Mouse (Mus musculus): Measurements from ENCODE around the gene Glb1l. TPM values are rescaled to one million over a fixed set of nuclear protein-coding genes. Genes with fewer than 3 reads are reported as not detected.

The Glb1l gene
- polyA plus RNA-seq, 1 experiment from 2014 or later: 3.5 TPM

DNA sequence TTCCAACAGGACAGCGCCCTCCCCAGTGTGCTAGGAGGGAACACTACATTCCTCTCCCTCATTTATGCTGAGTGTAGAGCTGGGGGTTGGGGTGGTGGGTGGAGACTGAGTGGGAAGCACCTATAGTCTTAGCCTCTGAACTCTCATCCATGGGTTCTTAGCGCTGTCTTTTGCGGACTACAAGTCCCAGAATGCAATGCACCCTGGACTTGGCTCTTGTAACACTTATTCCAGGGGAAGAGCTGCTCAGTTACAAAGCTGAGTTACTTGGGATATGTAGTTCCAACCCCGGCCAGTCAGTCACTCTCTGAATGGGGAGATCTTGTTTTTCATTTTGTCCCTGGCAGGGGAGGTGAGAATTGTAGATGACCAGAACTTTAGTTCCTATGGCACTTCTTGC lies 34.2 kb upstream of the Glb1l start:
- DNase-seq: peak; percentile 56
- Histone ChIP-seq H3K27me3 (ENCODE audit: insufficient read depth, low read length) (no peaks in the 10 kb centered on the region), H3K9ac (replicated peaks) (no peak overlapping the region), H3K4me1 (ENCODE audit: insufficient read depth) (peaks cover 5% of the 10 kb centered on the region), H3K27ac (ENCODE audit: low read depth) (no peak overlapping the region), H3K4me3 (ENCODE audit: low read depth, low read length) (no peak overlapping the region), H3K36me3 (replicated peaks; ENCODE audit: insufficient read depth, low read length) (peaks cover 27% of the 10 kb centered on the region), H3K4me2 (ENCODE audit: low read depth, low read length) (no peak overlapping the region), H3K9me3 (ENCODE audit: low read length) (no peaks in the 10 kb centered on the region)
- WGBS (ENCODE audit: insufficient replicate concordance): 38% methylated on average over 4 of the region's 4 CpGs
- TF ChIP-seq CTCF (IDR thresholded peaks at IDR 0.05; ENCODE audit: low read depth) (no peak), EP300 (IDR thresholded peaks at IDR 0.05; ENCODE audit: low read depth) (no peak)
- ATAC-seq: peak; percentile 79

DNA sequence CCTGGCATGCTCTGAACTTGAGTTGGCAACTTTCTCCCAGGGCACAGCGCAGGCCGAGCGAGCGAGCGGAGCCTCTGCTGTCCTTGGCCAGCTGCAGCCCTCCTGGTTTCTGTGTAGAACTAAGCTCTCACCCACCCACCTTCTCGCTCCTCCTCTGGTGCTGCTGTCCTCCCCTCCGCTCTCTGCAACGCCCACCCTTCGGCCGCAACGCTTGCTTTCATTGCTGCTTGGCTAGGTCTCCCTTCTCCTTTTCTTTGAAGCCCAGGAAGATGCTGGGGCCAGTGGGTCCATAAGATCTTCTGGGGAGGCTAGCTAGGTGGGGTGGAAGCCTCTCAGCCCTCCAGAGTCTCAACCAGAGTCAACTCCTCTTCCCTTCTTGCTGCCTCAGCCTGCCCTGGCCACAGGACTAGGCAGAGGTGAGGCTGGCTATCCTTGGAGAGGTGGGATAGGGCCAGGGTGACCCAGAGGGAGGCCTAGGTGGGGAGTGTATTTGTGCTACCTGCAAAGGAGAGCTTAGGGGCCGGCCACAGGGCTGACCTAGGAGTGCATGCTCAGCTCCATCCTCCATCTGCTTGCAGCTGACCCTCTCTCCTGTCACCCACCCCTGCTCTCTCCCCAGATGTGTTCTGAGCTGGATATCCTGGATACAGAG lies 33.7 kb upstream of the Glb1l start:
- H3K9ac ChIP-seq (replicated peaks): no peak overlapping the region
- 92% methylated on average over 12 of the region's 12 CpGs for WGBS (ENCODE audit: insufficient replicate concordance)
- no peaks in the 10 kb centered on the region for H3K9me3 ChIP-seq (ENCODE audit: low read length)
- no peak overlapping the region for H3K27ac ChIP-seq (ENCODE audit: low read depth)
- no peak overlapping the region for H3K4me2 ChIP-seq (ENCODE audit: low read depth, low read length)
- ATAC-seq: peak; percentile 16
- no peak for TF ChIP-seq CTCF (IDR thresholded peaks at IDR 0.05; ENCODE audit: low read depth)
- no peak for TF ChIP-seq EP300 (IDR thresholded peaks at IDR 0.05; ENCODE audit: low read depth)
- peaks cover 32% of the 10 kb centered on the region for H3K36me3 ChIP-seq (replicated peaks; ENCODE audit: insufficient read depth, low read length)
- H3K27me3 ChIP-seq (ENCODE audit: insufficient read depth, low read length): no peaks in the 10 kb centered on the region
- H3K4me1 ChIP-seq (ENCODE audit: insufficient read depth): peaks cover 5% of the 10 kb centered on the region
- H3K4me3 ChIP-seq (ENCODE audit: low read depth, low read length): no peak overlapping the region
- DNase-seq: no peak

DNA sequence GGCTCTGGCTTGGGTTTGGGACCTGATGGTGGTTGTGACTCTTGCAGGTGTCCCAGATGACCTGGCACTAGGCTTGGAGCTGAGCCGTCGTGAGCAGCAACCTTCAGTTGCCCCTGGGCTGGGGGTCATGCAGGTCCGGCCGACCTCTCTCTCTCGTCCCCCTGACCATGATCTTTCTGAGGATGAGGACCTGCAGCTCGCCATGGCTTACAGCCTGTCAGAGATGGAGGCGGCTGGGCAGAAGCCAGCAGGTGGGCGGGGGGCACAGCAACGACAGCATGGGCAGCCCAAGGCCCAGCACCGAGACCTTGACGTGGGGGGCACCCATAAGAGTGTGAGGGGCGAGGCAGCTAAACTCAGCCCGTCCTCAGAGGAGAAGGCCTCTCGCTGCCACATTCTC lies 32.8 kb upstream of the Glb1l start:
- TF ChIP-seq EP300 (IDR thresholded peaks at IDR 0.05; ENCODE audit: low read depth): no peak
- no peak for TF ChIP-seq CTCF (IDR thresholded peaks at IDR 0.05; ENCODE audit: low read depth)
- Histone ChIP-seq H3K4me2 (ENCODE audit: low read depth, low read length) (no peak overlapping the region), H3K9ac (replicated peaks) (no peak overlapping the region), H3K9me3 (ENCODE audit: low read length) (no peaks in the 10 kb centered on the region), H3K27me3 (ENCODE audit: insufficient read depth, low read length) (no peaks in the 10 kb centered on the region), H3K36me3 (replicated peaks; ENCODE audit: insufficient read depth, low read length) (peaks cover 37% of the 10 kb centered on the region), H3K4me1 (ENCODE audit: insufficient read depth) (peaks cover 4% of the 10 kb centered on the region), H3K4me3 (ENCODE audit: low read depth, low read length) (no peak overlapping the region), H3K27ac (ENCODE audit: low read depth) (no peak overlapping the region)
- DNase-seq: no peak
- 90% methylated on average over 14 of the region's 14 CpGs for WGBS (ENCODE audit: insufficient replicate concordance)
- ATAC-seq: no peak

DNA sequence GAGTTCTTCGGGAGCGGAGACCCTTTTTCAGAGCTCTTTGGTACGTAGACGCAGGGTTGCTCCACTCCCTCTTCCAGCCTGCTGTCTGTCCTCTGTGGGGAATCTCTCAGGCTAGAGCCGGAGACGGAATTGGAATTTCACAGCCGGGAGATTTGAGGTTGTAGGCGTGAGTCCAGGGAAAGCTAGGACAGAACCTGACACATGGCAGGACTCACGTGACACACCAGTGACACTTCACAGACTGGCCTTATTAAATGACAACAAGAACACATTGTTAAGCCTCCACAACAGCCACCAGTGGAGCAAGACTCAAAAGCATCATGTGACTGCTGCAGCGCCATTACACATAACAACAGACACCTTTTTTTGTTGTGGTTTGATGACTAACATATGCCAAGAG lies 29.0 kb upstream of the Glb1l start:
- Histone ChIP-seq H3K4me1 (ENCODE audit: insufficient read depth) (peaks cover 15% of the 10 kb centered on the region), H3K27me3 (ENCODE audit: insufficient read depth, low read length) (no peaks in the 10 kb centered on the region), H3K9ac (replicated peaks) (no peak overlapping the region), H3K27ac (ENCODE audit: low read depth) (no peak overlapping the region), H3K4me3 (ENCODE audit: low read depth, low read length) (no peak overlapping the region), H3K36me3 (replicated peaks; ENCODE audit: insufficient read depth, low read length) (peaks cover 37% of the 10 kb centered on the region), H3K4me2 (ENCODE audit: low read depth, low read length) (no peak overlapping the region), H3K9me3 (ENCODE audit: low read length) (no peaks in the 10 kb centered on the region)
- no peak for DNase-seq
- TF ChIP-seq EP300 (IDR thresholded peaks at IDR 0.05; ENCODE audit: low read depth) (no peak), CTCF (IDR thresholded peaks at IDR 0.05; ENCODE audit: low read depth) (no peak)
- WGBS (ENCODE audit: insufficient replicate concordance): 89% methylated on average over 10 of the region's 10 CpGs
- ATAC-seq: no peak

DNA sequence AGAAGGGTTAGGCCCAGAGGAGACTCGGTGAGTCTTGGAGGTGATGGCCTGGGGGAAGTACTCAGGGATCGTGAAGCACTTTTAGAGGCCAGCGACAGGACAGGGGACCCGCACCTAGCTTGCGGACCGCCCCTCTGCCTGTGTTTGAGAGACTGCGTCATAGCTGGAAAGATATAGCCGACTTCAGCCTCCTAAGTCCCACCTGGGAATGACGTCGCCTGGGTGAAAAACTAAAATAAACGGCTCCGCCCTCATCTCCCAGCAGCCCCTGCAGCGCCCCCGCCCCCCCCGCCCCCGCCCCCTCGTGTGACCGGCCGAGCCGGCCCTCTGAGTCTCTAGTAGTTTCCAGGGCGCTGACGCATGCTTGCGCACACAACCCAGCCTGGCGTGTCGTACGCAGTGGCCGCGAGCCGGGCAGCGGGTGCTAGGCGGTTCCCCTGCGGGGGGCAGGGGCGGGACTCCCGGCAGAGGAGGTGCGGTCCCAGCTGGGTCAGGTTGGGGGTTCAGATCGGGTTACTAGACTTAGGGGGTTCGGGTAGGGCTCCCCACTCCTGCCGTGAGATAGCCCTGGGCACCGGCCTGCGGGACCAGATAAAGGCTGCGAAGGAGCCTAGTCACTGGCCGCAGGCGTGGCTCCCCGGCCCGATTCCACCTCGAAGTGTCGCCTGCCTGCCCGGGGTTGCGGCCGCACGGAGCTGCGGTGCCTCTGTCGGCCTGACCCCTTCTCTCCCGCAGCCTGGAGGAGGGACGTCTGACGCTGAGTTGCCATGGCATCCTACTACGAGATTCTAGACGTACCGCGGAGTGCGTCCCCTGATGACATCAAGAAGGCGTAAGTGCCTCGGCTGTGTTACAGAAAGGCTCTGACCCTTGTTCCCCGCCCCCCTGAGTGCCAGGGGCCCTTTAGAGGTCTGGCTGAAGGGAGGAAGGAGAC lies 25.8 kb upstream of the Glb1l start, which contains the start of gene Dnajb2:
Gene Dnajb2, plus strand, starts transcription at position 290 of the 934 bp plus-strand sequence.
- H3K27ac ChIP-seq (ENCODE audit: low read depth): peak within 1 kb of the TSS; percentile 97
- peaks cover 21% of the 10 kb centered on the region for H3K36me3 ChIP-seq (replicated peaks; ENCODE audit: insufficient read depth, low read length)
- H3K4me2 ChIP-seq (ENCODE audit: low read depth, low read length): peak within 1 kb of the TSS; percentile 92
- ATAC-seq: peak; percentile 92
- TF ChIP-seq EP300 (IDR thresholded peaks at IDR 0.05; ENCODE audit: low read depth): peak; percentile 95
- TF ChIP-seq CTCF (IDR thresholded peaks at IDR 0.05; ENCODE audit: low read depth): 0 out of 2 replicates have a peak, but pooled peaks have one; percentile 13
- no peaks in the 10 kb centered on the region for H3K9me3 ChIP-seq (ENCODE audit: low read length)
- DNase-seq: peak; percentile 92
- WGBS (ENCODE audit: insufficient replicate concordance): 1% methylated on average over 64 of the region's 64 CpGs
- H3K4me1 ChIP-seq (ENCODE audit: insufficient read depth): peaks cover 15% of the 10 kb centered on the region
- peak within 1 kb of the TSS; percentile 79 for H3K9ac ChIP-seq (replicated peaks)
- H3K4me3 ChIP-seq (ENCODE audit: low read depth, low read length): peak within 1 kb of the TSS; percentile 56
- no peaks in the 10 kb centered on the region for H3K27me3 ChIP-seq (ENCODE audit: insufficient read depth, low read length)

DNA sequence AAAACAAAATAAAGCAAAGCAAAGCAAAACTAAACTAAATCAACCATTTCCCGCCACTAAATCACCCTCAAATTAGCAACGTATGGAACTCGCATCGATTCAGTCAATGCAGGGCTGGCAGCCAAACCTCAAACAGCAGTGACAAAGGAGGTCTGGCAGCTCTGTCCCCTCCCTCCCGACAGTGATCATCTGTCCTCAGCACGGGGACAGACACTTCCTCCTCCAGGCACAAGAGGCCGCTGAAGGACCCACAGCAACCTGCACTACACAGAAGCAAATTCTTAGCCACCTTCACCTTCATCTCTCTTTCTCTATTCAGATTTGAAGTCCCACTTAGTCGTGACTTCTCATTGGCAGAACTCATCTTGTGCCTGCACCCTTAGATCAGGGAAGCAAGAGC lies 24.0 kb upstream of the Glb1l start:
- peak; percentile 80 for DNase-seq
- H3K27ac ChIP-seq (ENCODE audit: low read depth): no peak overlapping the region

More for the DNA sequence above, 24.0 kb upstream of the Glb1l start:
- H3K4me2 ChIP-seq (ENCODE audit: low read depth, low read length): no peak overlapping the region
- no peaks in the 10 kb centered on the region for H3K27me3 ChIP-seq (ENCODE audit: insufficient read depth, low read length)
- H3K36me3 ChIP-seq (replicated peaks; ENCODE audit: insufficient read depth, low read length): peaks cover 8% of the 10 kb centered on the region; the same call in 1 of the 2 replicates
- no peaks in the 10 kb centered on the region for H3K9me3 ChIP-seq (ENCODE audit: low read length)
- WGBS (ENCODE audit: insufficient replicate concordance): 1% methylated on average over 8 of the region's 8 CpGs
- no peak for TF ChIP-seq EP300 (IDR thresholded peaks at IDR 0.05; ENCODE audit: low read depth)
- TF ChIP-seq CTCF (IDR thresholded peaks at IDR 0.05; ENCODE audit: low read depth): peak; percentile 94
- ATAC-seq: 0 out of 2 replicates have a peak, but pooled peaks have one; percentile 7
- no peak overlapping the region for H3K9ac ChIP-seq (replicated peaks)
- peaks cover 20% of the 10 kb centered on the region for H3K4me1 ChIP-seq (ENCODE audit: insufficient read depth)
- no peak overlapping the region for H3K4me3 ChIP-seq (ENCODE audit: low read depth, low read length)
